Mouse (Mus musculus) embryonic facial prominence, embryonic 10.5 days (tissue): Measurements from ENCODE around the gene Dhrs11. TPM values are rescaled to one million over a fixed set of nuclear protein-coding genes. Genes with fewer than 3 reads are reported as not detected.
A peak's percentile ranks its signal among the peaks of the same experiment; 100 is the strongest.
"Not testable (repeated sequence)": the region's sequence is repeated elsewhere in the genome, so short reads cannot be mapped to it uniquely, and the experiment has no call there.

ENCODE experiments used
- DNase-seq: peaks from one replicate; pipeline ENCODE4 v3.0.0-alpha.2; 2017; ENCODE audit warnings: low spot score
- H3K27ac ChIP-seq: fragments of 300-500 bp; sonication (generic); replicated peaks from 2 replicates; pipeline ENCODE4 v1.5.1; 2016; ENCODE audit warnings: mild to moderate bottlenecking
- H3K27me3 ChIP-seq: fragments of 300-500 bp; sonication (generic); replicated peaks from 2 replicates; pipeline ENCODE4 v1.6.1; 2016; ENCODE audit warnings: low read depth, mild to moderate bottlenecking; ENCODE audit not compliant: poor library complexity, severe bottlenecking
- H3K36me3 ChIP-seq: fragments of 300-500 bp; sonication (generic); replicated peaks from 2 replicates; pipeline ENCODE4 v1.6.1; 2016; ENCODE audit warnings: mild to moderate bottlenecking, moderate library complexity
- H3K4me1 ChIP-seq: fragments of 300-500 bp; sonication (generic); 2 replicates; pipeline ENCODE4 v1.6.1; 2016
- H3K4me3 ChIP-seq: fragments of 300-500 bp; sonication (generic); 2 replicates; pipeline ENCODE4 v1.5.1; 2016; ENCODE audit warnings: mild to moderate bottlenecking, moderate library complexity
- H3K9me3 ChIP-seq: fragments of 300-500 bp; sonication (generic); 2 replicates; pipeline ENCODE4 v1.6.1; 2016; ENCODE audit warnings: mild to moderate bottlenecking
- WGBS: fragments of 180-500 bp; shearing (Covaris S2); methylation state at CpG from one replicate; pipeline ENCODE4 v1.1.7; 2016; 5-methylcytosine and 5-hydroxymethylcytosine counted together
- polyA plus RNA-seq: library from polyadenylated mRNA; unstranded; fragments of >200 nt; fragmentation: Nextera tagmentation; extraction: Ambion mirVana; gene quantifications from 2 replicates; pipeline ENCODE4 v1.2.1, GENCODE M21; 2016

Dhrs11 gene
- polyA plus RNA-seq, result 10.4 and 11.8 TPM in 2 replicates

DNA sequence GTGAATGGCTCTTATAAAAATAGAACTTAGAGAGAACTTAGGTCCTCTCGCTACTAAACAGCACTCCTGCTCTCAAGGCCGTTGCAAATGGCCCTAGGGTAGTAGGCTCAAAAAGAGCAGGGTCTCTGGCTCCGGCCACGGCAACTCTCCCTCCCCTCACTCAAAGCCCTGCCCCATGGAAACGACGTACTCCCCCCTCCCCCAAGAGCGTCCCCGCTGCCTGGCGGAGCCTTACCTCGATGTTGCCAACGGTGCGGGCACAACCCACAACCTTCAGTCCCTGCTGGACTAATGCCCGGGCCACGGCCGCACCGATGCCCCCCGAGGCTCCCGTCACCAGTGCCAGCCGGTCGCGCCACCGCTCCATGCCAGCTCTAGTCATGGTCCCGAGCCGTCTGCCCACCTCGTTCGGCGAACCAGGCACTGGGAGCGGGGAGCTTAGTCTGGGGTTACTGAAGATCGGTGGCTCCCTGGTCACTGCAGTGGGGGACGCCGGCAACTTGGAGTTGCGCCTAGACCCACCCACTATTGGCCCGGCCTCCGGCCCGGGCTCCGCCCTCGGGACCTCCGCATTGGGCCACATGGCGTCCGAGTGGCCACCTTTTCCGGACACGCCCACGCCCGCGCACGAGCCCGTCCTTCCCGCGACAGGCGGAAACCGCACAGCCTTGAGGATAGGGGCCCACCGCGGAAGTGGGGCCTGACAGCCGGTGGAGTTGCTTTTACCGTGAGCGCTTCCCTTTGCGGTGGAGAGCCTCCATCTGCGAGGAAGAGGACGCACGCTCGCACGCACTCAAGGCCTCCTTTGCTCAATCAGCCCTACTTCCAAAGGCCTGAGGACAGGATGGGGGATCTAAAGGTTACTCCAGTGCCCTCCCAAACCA is at the start of gene Dhrs11:
Dhrs11 (minus strand) TSS at position 479 of the 884 bp plus-strand sequence.
- H3K9me3 ChIP-seq, result no peaks in the 10 kb centered on the region
- peaks cover 20% of the 10 kb centered on the region for H3K4me1 ChIP-seq
- under 1% methylated on average over 62 of the region's 62 CpGs for WGBS
- H3K27me3 ChIP-seq, result no peaks in the 10 kb centered on the region
- H3K27ac ChIP-seq, result peak within 1 kb of the TSS; percentile 78
- peak within 1 kb of the TSS; percentile 88 for H3K4me3 ChIP-seq
- peaks cover 45% of the 10 kb centered on the region for H3K36me3 ChIP-seq
- DNase-seq, result peak; percentile 93

GRCm38 (mm10) chr11:84876020-84876419 is 47.2 kb upstream of the Dhrs11 start:
- Histone ChIP-seq H3K4me1 (peaks cover 21% of the 10 kb centered on the region), H3K36me3 (peaks cover 28% of the 10 kb centered on the region)
- WGBS, result 67% methylated on average over 1 of the region's 1 CpGs
- H3K27me3 ChIP-seq, H3K4me3 ChIP-seq, H3K9me3 ChIP-seq, H3K27ac ChIP-seq, DNase-seq: not testable (repeated sequence)

- no peak for DNase-seq
- Histone ChIP-seq H3K9me3 (no peaks in the 10 kb centered on the region), H3K36me3 (peaks cover 26% of the 10 kb centered on the region), H3K27me3 (no peaks in the 10 kb centered on the region), H3K27ac (no peak overlapping the region), H3K4me3 (no peak overlapping the region), H3K4me1 (peaks cover 12% of the 10 kb centered on the region; the same call in 1 of the 2 replicates)
- 71% methylated on average over 1 of the region's 1 CpGs for WGBS
These were observed 44.4 kb upstream of the Dhrs11 start for GRCm38 (mm10) chr11:84873042-84873833.

GRCm38 (mm10) chr11:84871548-84872069 is 42.8 kb upstream of the Dhrs11 start:
- WGBS, result 81% methylated on average over 4 of the region's 4 CpGs
- H3K27me3 ChIP-seq, result no peaks in the 10 kb centered on the region
- DNase-seq, result no peak

GRCm38 (mm10) chr11:84871046-84871445 is 42.3 kb upstream of the Dhrs11 start:
- Histone ChIP-seq H3K4me3 (peak overlapping the region; percentile 75), H3K9me3 (no peaks in the 10 kb centered on the region), H3K27ac (peak overlapping the region; percentile 97), H3K4me1 (peaks cover 28% of the 10 kb centered on the region), H3K36me3 (peaks cover 12% of the 10 kb centered on the region; the same call in 1 of the 2 replicates), H3K27me3 (no peaks in the 10 kb centered on the region)
- no peak for DNase-seq
- 1% methylated on average over 10 of the region's 10 CpGs for WGBS

More at GRCm38 (mm10) chr11:84871548-84872069, 42.8 kb upstream of the Dhrs11 start:
- peak overlapping the region; percentile 75 for H3K4me3 ChIP-seq
- H3K27ac ChIP-seq, result peak overlapping the region; percentile 97
- H3K4me1 ChIP-seq, result peaks cover 24% of the 10 kb centered on the region
- no peaks in the 10 kb centered on the region for H3K9me3 ChIP-seq
- H3K36me3 ChIP-seq, result peaks cover 16% of the 10 kb centered on the region

GRCm38 (mm10) chr11:84870337-84871043 is 41.7 kb upstream of the Dhrs11 start, which contains the start of gene Ggnbp2:
Gene Ggnbp2 (minus strand): TSS chr11:84870817.
- peaks cover 32% of the 10 kb centered on the region for H3K4me1 ChIP-seq
- no peaks in the 10 kb centered on the region for H3K27me3 ChIP-seq
- peak; percentile 94 for DNase-seq
- peak within 1 kb of the TSS; percentile 75 for H3K4me3 ChIP-seq
- peak within 1 kb of the TSS; percentile 97 for H3K27ac ChIP-seq
- peaks cover 12% of the 10 kb centered on the region for H3K36me3 ChIP-seq
- WGBS, result under 1% methylated on average over 57 of the region's 62 CpGs
- H3K9me3 ChIP-seq, result no peaks in the 10 kb centered on the region

GRCm38 (mm10) chr11:84869537-84870232 is 40.9 kb upstream of the Dhrs11 start:
- under 1% methylated on average over 60 of the region's 61 CpGs for WGBS
- peak overlapping the region; percentile 75 for H3K4me3 ChIP-seq

GRCm38 (mm10) chr11:84868786-84869259 is 40.0 kb upstream of the Dhrs11 start:
- Histone ChIP-seq H3K9me3 (no peaks in the 10 kb centered on the region), H3K4me3 (peak overlapping the region; percentile 75), H3K27me3 (no peaks in the 10 kb centered on the region), H3K36me3 (peaks cover 12% of the 10 kb centered on the region), H3K4me1 (peaks cover 36% of the 10 kb centered on the region), H3K27ac (peak overlapping the region; percentile 97)
- 25% methylated on average over 7 of the region's 7 CpGs for WGBS
- no peak for DNase-seq

More at GRCm38 (mm10) chr11:84869537-84870232, 40.9 kb upstream of the Dhrs11 start:
- H3K27me3 ChIP-seq, result no peaks in the 10 kb centered on the region
- peaks cover 12% of the 10 kb centered on the region for H3K36me3 ChIP-seq
- H3K27ac ChIP-seq, result peak overlapping the region; percentile 97
- H3K4me1 ChIP-seq, result peaks cover 36% of the 10 kb centered on the region
- peak; percentile 98 for DNase-seq
- H3K9me3 ChIP-seq, result no peaks in the 10 kb centered on the region

- DNase-seq, result no peak
- WGBS, result 92% methylated on average over 2 of the region's 2 CpGs
- Histone ChIP-seq H3K4me1 (peaks cover 36% of the 10 kb centered on the region), H3K9me3 (no peaks in the 10 kb centered on the region), H3K4me3 (no peak overlapping the region), H3K27ac (no peak overlapping the region), H3K27me3 (no peaks in the 10 kb centered on the region), H3K36me3 (peaks cover 14% of the 10 kb centered on the region)
These were observed 38.8 kb upstream of the Dhrs11 start for GRCm38 (mm10) chr11:84867586-84867985.

DNA sequence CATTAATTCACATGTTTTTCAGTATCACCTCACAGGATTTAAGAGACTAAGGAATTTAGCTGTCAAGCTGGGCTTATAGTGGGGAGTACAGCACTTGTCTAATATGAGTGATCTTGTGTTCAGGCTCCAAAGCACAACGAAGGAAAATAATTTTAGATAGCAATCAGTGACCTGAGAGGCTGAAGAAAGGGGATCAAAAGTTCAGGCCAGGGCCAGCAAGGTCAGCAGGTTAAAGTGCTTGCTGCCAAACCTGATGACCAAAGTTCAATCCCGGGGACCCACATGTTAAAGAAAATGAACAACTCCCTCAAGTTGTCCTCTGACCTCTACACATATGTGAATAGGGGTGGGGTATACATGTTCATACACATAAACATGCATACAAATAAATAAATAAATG is 36.5 kb upstream of the Dhrs11 start:
- WGBS, result 52% methylated on average over 2 of the region's 2 CpGs

DNA sequence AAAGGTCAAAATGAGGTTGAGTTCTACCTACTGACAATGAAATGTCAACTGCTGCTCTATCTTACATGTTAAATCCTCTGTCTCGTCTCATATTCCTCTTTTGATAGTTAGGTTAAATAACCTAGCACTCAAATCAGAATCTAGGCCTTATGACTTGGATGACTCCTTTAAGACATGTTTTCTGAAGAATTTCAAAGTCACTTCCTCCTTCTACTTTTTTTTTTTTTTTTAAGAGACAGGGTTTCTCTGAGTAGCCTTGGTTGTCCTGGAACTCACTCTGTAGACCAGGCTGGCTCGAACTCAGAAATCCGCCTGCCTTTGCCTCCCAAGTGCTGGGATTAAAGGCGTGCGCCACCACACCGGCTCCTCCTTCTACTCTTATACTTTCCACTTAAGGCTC is 26.5 kb upstream of the Dhrs11 start:
- Histone ChIP-seq H3K27me3 (no peaks in the 10 kb centered on the region), H3K4me3 (no peak overlapping the region), H3K4me1 (no peaks in the 10 kb centered on the region), H3K9me3 (no peaks in the 10 kb centered on the region), H3K36me3 (peaks cover 92% of the 10 kb centered on the region), H3K27ac (no peak overlapping the region)
- WGBS, result 95% methylated on average over 6 of the region's 6 CpGs
- DNase-seq, result no peak

More for the DNA sequence above, 36.5 kb upstream of the Dhrs11 start:
- Histone ChIP-seq H3K4me1 (peaks cover 31% of the 10 kb centered on the region), H3K4me3 (no peak overlapping the region), H3K36me3 (peaks cover 36% of the 10 kb centered on the region), H3K9me3 (no peaks in the 10 kb centered on the region), H3K27ac (no peak overlapping the region), H3K27me3 (no peaks in the 10 kb centered on the region)
- no peak for DNase-seq
